Mouse (Mus musculus) hindbrain, embryonic 10.5 days (tissue): ENCODE measurements around the gene Sun2. TPM values are rescaled to one million over a fixed set of nuclear protein-coding genes. Genes with fewer than 3 reads are reported as not detected.

Source experiments
- DNase-seq: peaks from one replicate; pipeline ENCODE4 v3.0.0-alpha.2; 2017; ENCODE audit warnings: low spot score
- H3K27ac ChIP-seq: fragments of 300-500 bp; sonication (generic); 2 replicates; pipeline ENCODE4 v1.5.1; 2016; ENCODE audit warnings: mild to moderate bottlenecking, moderate library complexity
- H3K27me3 ChIP-seq: fragments of 300-500 bp; sonication (generic); 2 replicates; pipeline ENCODE4 v1.6.1; 2016; ENCODE audit warnings: mild to moderate bottlenecking; ENCODE audit not compliant: poor library complexity, insufficient read depth, severe bottlenecking
- H3K36me3 ChIP-seq: fragments of 300-500 bp; sonication (generic); 2 replicates; pipeline ENCODE4 v1.6.1; 2016; ENCODE audit warnings: mild to moderate bottlenecking, moderate library complexity
- H3K4me1 ChIP-seq: fragments of 300-500 bp; sonication (generic); replicated peaks from 2 replicates; pipeline ENCODE4 v1.6.1; 2016; ENCODE audit warnings: mild to moderate bottlenecking
- H3K4me3 ChIP-seq: fragments of 300-500 bp; sonication (generic); 2 replicates; pipeline ENCODE4 v1.5.1; 2016; ENCODE audit warnings: mild to moderate bottlenecking, moderate library complexity
- H3K9me3 ChIP-seq: fragments of 300-500 bp; sonication (generic); 2 replicates; pipeline ENCODE4 v1.6.1; 2016; ENCODE audit warnings: mild to moderate bottlenecking, moderate library complexity
- WGBS: fragments of 180-500 bp; shearing (Covaris S2); methylation state at CpG from one replicate; pipeline ENCODE4 v1.1.7; 2016; 5-methylcytosine and 5-hydroxymethylcytosine counted together
- polyA plus RNA-seq: library from polyadenylated mRNA; unstranded; fragments of >200 nt; fragmentation: Nextera tagmentation; extraction: Ambion mirVana; gene quantifications from 2 replicates; pipeline ENCODE4 v1.2.1, GENCODE M21; 2016

The Sun2 gene
- polyA plus RNA-seq, 1 experiment from 2014 or later: 5.0 TPM

- 24% methylated on average over 11 of the region's 11 CpGs for WGBS
- H3K4me1 ChIP-seq: peaks cover 24% of the 10 kb centered on the region
- no peaks in the 10 kb centered on the region for H3K27me3 ChIP-seq
- no peak overlapping the region for H3K27ac ChIP-seq
- peak; percentile 82 for DNase-seq
- H3K4me3 ChIP-seq: no peak overlapping the region
- no peaks in the 10 kb centered on the region for H3K36me3 ChIP-seq
- no peaks in the 10 kb centered on the region for H3K9me3 ChIP-seq
These were observed 10.5 kb upstream of the Sun2 start for GRCm38 (mm10) chr15:79752742-79753419.

- Histone ChIP-seq H3K27me3 (no peaks in the 10 kb centered on the region), H3K9me3 (no peaks in the 10 kb centered on the region), H3K36me3 (no peaks in the 10 kb centered on the region), H3K4me1 (peaks cover 17% of the 10 kb centered on the region), H3K4me3 (no peak overlapping the region), H3K27ac (no peak overlapping the region)
- WGBS: 90% methylated on average over 17 of the region's 17 CpGs
- no peak for DNase-seq
These were observed 9.4 kb upstream of the Sun2 start for GRCm38 (mm10) chr15:79751772-79752171.

DNA sequence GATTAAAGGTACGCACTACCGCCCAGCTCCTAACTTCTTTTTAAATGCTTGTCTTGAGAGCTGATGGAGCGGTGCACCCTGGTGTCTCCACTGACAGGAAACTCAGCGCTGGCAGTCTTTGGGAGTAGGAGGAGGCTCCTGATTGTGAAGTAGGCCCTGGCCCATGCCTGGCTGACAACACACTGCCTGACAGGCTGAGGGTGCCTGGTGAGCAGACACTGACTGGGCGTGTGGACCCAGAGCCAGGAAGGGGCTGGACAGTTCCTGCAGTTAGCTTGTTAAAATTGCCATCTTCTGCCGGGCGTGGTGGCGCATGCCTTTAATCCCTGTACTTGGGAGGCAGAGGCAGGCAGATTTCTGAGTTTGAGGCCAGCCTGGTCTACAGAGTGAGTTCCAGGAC is 7.9 kb upstream of the Sun2 start:
- Histone ChIP-seq H3K36me3 (no peaks in the 10 kb centered on the region), H3K4me3 (no peak overlapping the region), H3K27me3 (no peaks in the 10 kb centered on the region), H3K27ac (no peak overlapping the region), H3K4me1 (peaks cover 4% of the 10 kb centered on the region; the same call in 1 of the 2 replicates), H3K9me3 (no peaks in the 10 kb centered on the region)
- DNase-seq: no peak
- 90% methylated on average over 8 of the region's 8 CpGs for WGBS

DNA sequence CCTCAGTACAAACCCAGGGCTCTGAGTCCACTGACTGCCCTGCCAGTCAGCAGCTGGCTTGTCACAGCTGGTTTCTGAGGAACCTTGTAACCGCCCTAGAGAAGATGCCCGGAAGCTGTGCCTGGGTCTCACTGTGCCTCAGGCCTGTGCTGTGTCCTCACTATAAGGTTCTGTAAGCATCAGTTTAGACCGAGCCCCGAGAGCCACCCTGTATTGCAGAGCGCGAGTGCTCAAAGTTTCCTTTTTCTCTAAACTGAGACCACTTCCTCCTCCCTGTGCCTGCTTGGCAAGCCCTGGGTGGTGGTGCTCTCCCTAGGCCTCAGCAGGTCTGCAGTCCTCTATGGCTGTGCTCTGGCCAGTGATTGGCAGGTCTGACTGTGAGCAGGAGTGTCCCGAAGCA is 6.8 kb upstream of the Sun2 start:
- Histone ChIP-seq H3K4me3 (no peak overlapping the region), H3K27me3 (no peaks in the 10 kb centered on the region), H3K9me3 (0 out of 2 replicates have a peak, but pooled peaks cover 2% of the 10 kb centered on the region), H3K4me1 (peaks cover 4% of the 10 kb centered on the region; the same call in 1 of the 2 replicates), H3K36me3 (no peaks in the 10 kb centered on the region), H3K27ac (no peak overlapping the region)
- DNase-seq: no peak
- WGBS: 92% methylated on average over 7 of the region's 7 CpGs

DNA sequence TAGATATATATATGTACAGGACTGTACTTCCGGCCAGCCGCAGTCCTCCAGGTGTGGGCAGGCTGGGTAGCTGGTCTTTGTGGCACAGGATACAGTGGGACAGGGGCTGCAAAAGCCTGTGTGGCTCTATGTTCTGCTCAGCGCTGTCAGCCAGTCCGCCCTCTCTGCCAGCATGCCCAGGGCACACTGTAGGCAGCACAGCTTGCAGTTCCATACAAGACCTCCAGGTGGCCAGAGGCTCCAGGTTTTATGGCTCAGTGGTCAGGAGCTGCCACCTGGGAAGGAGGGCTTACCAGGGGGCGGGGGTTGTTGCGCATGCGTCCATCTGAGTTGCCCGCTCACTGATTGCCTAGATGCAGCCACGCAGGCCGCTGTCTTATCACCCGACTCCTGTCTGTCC is 5.7 kb upstream of the Sun2 start:
- 45% methylated on average over 11 of the region's 11 CpGs for WGBS
- Histone ChIP-seq H3K27ac (no peak overlapping the region), H3K4me1 (peaks cover 6% of the 10 kb centered on the region), H3K9me3 (0 out of 2 replicates have a peak, but pooled peaks cover 4% of the 10 kb centered on the region), H3K27me3 (no peaks in the 10 kb centered on the region), H3K36me3 (no peaks in the 10 kb centered on the region), H3K4me3 (no peak overlapping the region)
- peak; percentile 48 for DNase-seq

GRCm38 (mm10) chr15:79745883-79746282 is 3.5 kb upstream of the Sun2 start:
- DNase-seq: no peak
- Histone ChIP-seq H3K27me3 (no peaks in the 10 kb centered on the region), H3K4me3 (no peak overlapping the region), H3K27ac (no peak overlapping the region), H3K9me3 (0 out of 2 replicates have a peak, but pooled peaks cover 4% of the 10 kb centered on the region), H3K36me3 (no peaks in the 10 kb centered on the region), H3K4me1 (peaks cover 22% of the 10 kb centered on the region)
- WGBS: 92% methylated on average over 5 of the region's 5 CpGs

DNA sequence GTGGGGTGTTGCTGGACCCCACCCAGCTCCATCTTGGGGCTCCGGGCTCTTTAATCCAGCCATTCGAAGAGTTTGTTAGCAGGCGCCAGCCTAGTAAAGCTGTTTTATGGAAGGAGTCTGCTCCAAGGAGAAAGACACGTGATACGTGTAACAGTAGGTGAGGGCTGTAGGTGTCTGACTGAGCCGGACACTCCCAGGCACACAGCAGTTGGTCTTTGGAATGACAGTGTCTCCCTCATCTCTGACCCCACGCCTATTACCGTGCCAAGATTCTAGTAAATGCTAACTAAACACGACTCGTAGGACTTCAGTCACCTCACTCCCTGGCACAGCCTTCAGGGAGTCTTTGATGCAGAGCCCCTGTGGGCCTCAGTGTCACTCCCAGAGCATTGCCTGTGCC is 3.0 kb upstream of the Sun2 start:
- peaks cover 28% of the 10 kb centered on the region for H3K4me1 ChIP-seq
- H3K4me3 ChIP-seq: no peak overlapping the region
- H3K27me3 ChIP-seq: no peaks in the 10 kb centered on the region
- WGBS: 84% methylated on average over 10 of the region's 10 CpGs
- H3K27ac ChIP-seq: no peak overlapping the region
- H3K9me3 ChIP-seq: 0 out of 2 replicates have a peak, but pooled peaks cover 4% of the 10 kb centered on the region
- no peaks in the 10 kb centered on the region for H3K36me3 ChIP-seq
- no peak for DNase-seq

DNA sequence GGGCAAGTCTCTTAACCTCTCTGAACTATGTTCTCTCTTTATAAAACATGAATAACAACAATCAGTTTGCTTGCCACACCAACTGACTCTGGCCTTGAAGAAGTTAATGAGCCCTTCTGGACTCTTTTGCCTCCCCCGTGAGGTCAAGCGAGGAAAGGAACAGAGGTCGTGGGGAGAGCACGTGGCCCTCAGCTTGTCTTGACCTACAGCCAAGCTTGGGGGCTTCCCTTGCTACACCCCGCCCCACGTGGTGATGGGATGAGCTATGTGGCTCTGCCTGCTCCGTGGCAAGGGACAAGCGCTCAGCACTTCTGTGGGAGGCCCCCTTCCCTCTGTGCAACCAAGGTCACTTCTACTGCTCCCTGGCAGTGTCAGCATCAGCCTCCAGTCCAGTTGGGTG is 2.4 kb upstream of the Sun2 start:
- Histone ChIP-seq H3K9me3 (0 out of 2 replicates have a peak, but pooled peaks cover 4% of the 10 kb centered on the region), H3K27ac (no peak overlapping the region), H3K27me3 (no peaks in the 10 kb centered on the region), H3K4me3 (no peak overlapping the region), H3K4me1 (peaks cover 28% of the 10 kb centered on the region), H3K36me3 (peaks cover under 1% of the 10 kb centered on the region; the same call in 1 of the 2 replicates)
- 75% methylated on average over 8 of the region's 8 CpGs for WGBS
- DNase-seq: no peak

DNA sequence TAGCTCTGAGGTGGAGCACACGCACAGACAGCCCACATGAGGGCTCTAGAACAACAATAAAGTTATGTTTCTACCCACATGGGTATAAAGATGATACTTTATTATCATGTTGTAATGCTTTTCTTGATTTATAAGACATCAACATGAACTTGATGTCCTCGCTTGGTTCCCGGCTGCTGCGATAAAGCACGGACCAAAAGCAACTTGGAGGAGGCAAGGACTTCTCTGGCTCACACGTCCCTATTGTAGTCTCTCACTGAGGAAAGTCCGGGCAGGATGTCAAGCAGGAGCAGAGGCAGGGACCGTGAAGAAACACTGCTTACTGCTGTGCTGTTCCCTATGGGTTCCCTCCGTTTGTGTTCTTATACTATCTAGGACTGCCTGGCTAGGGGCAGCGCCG is 1.7 kb upstream of the Sun2 start:
- Histone ChIP-seq H3K36me3 (peaks cover 8% of the 10 kb centered on the region), H3K4me1 (peaks cover 32% of the 10 kb centered on the region), H3K27ac (no peak overlapping the region), H3K4me3 (no peak overlapping the region), H3K27me3 (no peaks in the 10 kb centered on the region), H3K9me3 (0 out of 2 replicates have a peak, but pooled peaks cover 4% of the 10 kb centered on the region)
- DNase-seq: no peak
- WGBS: 93% methylated on average over 11 of the region's 11 CpGs

DNA sequence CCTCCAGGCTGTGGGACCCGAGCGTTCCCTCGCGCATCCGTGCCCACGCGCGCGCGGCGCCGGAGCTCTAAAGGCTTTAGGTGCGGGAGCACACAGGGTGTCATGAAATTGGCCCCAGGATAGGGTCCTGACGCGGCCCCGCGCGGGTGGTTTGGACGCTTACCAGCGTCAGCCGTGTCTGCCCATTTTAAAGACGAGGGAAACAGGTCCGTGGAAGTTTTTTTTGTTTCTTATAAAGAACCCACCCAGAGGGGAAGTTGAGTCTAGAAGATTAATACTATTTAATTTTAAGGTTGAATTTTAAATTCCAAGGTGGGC is 329 bp upstream of the Sun2 start:
- DNase-seq: no peak
- H3K27me3 ChIP-seq: no peaks in the 10 kb centered on the region
- H3K9me3 ChIP-seq: 0 out of 2 replicates have a peak, but pooled peaks cover 4% of the 10 kb centered on the region
- under 1% methylated on average over 23 of the region's 23 CpGs for WGBS
- H3K36me3 ChIP-seq: peaks cover 21% of the 10 kb centered on the region
- H3K27ac ChIP-seq: peak overlapping the region; percentile 97
- H3K4me3 ChIP-seq: peak overlapping the region; percentile 96
- H3K4me1 ChIP-seq: peaks cover 38% of the 10 kb centered on the region

GRCm38 (mm10) chr15:79741173-79741858 is 1.0 kb downstream of the Sun2 start:
- peak overlapping the region; percentile 96 for H3K4me3 ChIP-seq
- H3K27ac ChIP-seq: peak overlapping the region; percentile 97
- 46% methylated on average over 14 of the region's 14 CpGs for WGBS
- peaks cover 38% of the 10 kb centered on the region for H3K4me1 ChIP-seq
- 0 out of 2 replicates have a peak, but pooled peaks cover 4% of the 10 kb centered on the region for H3K9me3 ChIP-seq
- H3K27me3 ChIP-seq: no peaks in the 10 kb centered on the region
- peaks cover 35% of the 10 kb centered on the region for H3K36me3 ChIP-seq
- DNase-seq: no peak

GRCm38 (mm10) chr15:79740739-79741138 is 1.6 kb downstream of the Sun2 start:
- Histone ChIP-seq H3K27me3 (no peaks in the 10 kb centered on the region), H3K4me3 (peak overlapping the region; percentile 96; the same call in 1 of the 2 replicates), H3K9me3 (0 out of 2 replicates have a peak, but pooled peaks cover 4% of the 10 kb centered on the region), H3K27ac (no peak overlapping the region), H3K4me1 (peaks cover 38% of the 10 kb centered on the region), H3K36me3 (peaks cover 38% of the 10 kb centered on the region)
- 83% methylated on average over 3 of the region's 3 CpGs for WGBS
- DNase-seq: no peak

DNA sequence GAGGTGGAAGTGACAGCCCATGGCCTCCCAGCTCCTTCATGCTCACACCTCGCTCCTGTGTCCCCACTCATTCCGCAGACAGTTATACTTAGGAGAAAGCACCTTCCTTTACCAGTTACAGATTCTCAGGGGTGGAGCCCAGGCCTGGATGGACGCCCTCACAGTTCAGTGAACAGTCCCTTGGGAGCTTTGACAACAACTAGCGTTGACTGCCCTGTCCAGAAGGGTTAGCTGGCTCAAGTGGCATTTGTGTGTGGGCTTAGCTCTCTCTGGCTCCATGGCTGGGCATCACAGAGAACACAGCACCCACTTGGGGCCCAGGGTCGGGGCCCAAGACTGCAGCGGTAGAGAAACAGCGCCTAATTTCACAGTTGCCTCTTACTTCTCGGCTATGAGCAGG is 8.0 kb downstream of the Sun2 start:
- H3K36me3 ChIP-seq: peaks cover 92% of the 10 kb centered on the region
- 85% methylated on average over 8 of the region's 8 CpGs for WGBS
- H3K27me3 ChIP-seq: no peaks in the 10 kb centered on the region
- H3K4me3 ChIP-seq: no peak overlapping the region
- no peak for DNase-seq
- H3K4me1 ChIP-seq: peaks cover 14% of the 10 kb centered on the region; the same call in 1 of the 2 replicates
- H3K27ac ChIP-seq: no peak overlapping the region
- H3K9me3 ChIP-seq: no peaks in the 10 kb centered on the region
